Mouse (Mus musculus) lung, adult 2 months (tissue): ENCODE measurements around the gene Atp7a.

Experiments
- CTCF ChIP-seq: fragments of 200-500 bp; IDR thresholded peaks from 2 replicates; pipeline ENCODE4 v1.5.1; 2011; ENCODE audit warnings: mild to moderate bottlenecking, low read length, control low read depth; ENCODE audit not compliant: insufficient read depth
- POLR2A ChIP-seq: fragments of 200-500 bp; IDR thresholded peaks from 2 replicates; pipeline ENCODE4 v1.6.1; 2011; ENCODE audit warnings: low read depth, mild to moderate bottlenecking, control low read depth, low read length, borderline replicate concordance; ENCODE audit errors: extremely low read depth

DNA sequence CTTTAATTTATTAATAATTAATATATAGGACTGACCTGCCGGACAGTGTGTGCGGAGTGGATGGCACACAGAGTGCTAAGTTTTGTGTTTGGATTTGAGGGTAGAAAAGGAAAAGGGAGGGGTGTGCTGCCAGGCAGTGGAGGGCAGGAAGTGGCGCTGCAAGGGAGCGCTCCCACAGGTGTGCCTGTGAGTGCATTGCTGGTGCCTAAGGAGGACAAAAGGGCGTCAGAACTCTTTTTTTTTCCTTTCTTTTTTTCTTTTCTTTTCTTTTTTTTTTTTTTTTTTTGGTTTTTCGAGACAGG is 144.7 kb downstream of the Atp7a start:
- TF ChIP-seq POLR2A (no peak), CTCF (no peak)
